Mouse (Mus musculus): Measurements from ENCODE around the gene Tubg1.

GRCm38 (mm10) chr11:101083083-101083697 lies 36.5 kb upstream of the Tubg1 start:
- TF ChIP-seq CTCF (conservative IDR thresholded peaks at IDR 0.05; ENCODE audit: insufficient read depth, insufficient read length, low read depth, low read length), result no peak
- TF ChIP-seq POLR2A (IDR thresholded peaks at IDR 0.05; ENCODE audit: low read depth, low read length), result no peak
